Mouse (Mus musculus) layer of hippocampus, adult 11-12 months (tissue): ENCODE measurements around the gene Akirin2.

ENCODE experiments used
- DNase-seq: peaks from one replicate; pipeline ENCODE4 v3.0.0; 2022; ENCODE audit warnings: low spot score

The Akirin2 gene

DNA sequence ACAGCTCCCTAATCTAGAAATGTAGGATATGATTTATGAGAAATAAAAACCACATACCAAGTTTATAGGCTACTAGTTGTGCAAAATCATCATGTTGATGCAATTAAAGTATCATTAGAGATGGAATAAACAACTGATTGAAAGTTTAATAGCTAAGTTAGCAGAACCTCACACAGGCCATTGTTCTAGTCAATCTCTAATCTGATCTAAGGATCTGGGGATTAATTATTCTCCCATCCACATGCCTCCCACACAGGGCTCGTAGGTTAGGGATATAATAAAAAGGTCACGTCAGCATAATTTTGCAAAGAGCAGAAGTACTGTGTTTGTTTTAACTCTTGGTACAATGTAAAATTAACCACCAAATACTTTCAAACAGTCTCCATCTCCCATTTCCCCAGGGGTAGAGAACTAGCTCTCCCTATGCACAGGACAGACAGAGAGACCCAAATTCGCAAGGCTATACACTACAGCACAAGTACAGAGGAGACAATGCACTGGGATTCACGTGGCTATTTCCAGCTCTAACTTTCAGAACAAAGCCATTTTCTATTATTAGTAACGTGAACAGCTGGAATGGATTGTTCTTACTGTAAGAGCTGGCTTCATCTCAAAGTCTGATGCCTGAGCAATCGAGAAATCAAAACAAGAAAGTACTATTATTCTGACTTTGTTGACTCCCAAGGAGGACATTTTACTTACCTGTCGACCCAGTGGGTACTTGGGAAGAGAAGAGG is 34.3 kb downstream of the Akirin2 start:
- no peak for DNase-seq

GRCm38 (mm10) chr4:34603123-34603522 is 52.4 kb downstream of the Akirin2 start:
- no peak for DNase-seq

- DNase-seq = no peak
These were observed 55.9 kb downstream of the Akirin2 start for GRCm38 (mm10) chr4:34606658-34607057.

GRCm38 (mm10) chr4:34613571-34614145 is 62.9 kb downstream of the Akirin2 start:
- DNase-seq = no peak

GRCm38 (mm10) chr4:34614630-34615094 is 63.9 kb downstream of the Akirin2 start, which contains the start of the genes Orc3 and Rars2:
Gene Orc3 (minus strand): TSS chr4:34614944.
Gene Rars2 (plus strand): TSS chr4:34614957.
- peak; percentile 91 for DNase-seq

GRCm38 (mm10) chr4:34615303-34615702 is 64.6 kb downstream of the Akirin2 start:
- DNase-seq = peak; percentile 17

DNA sequence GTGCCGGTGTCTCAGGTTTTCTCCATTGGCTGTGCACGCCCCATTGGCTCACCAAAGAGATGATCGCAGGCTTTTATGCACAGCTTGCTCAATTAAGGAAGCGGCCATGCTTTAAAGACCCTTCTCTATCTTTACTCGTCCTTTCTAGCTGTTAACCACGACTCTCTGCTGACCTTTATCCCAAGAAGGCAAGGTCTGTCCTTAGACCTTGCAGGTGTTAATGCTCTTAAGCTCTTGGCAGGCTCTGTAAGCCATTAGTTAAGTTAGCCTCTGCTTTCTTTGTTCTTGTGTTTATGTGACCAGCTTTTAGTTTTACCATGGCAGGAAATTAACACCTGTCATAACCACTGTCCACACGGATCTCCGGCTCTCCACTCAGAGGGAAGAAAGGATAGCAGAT is 65.4 kb downstream of the Akirin2 start:
- no peak for DNase-seq
